Mouse (Mus musculus) frontal cortex, adult 2 months (tissue): ENCODE data around the gene Zfp639. TPM values are rescaled to one million over a fixed set of nuclear protein-coding genes. Genes with fewer than 3 reads are reported as not detected.

Experiments used
- polyA plus RNA-seq: library from polyadenylated mRNA; depleted of rRNA; stranded (reverse); fragments of >200 nt; gene quantifications from 2 replicates; pipeline ENCODE4 v1.2.3, GENCODE M21; 2012; rRNA removed

Gene Zfp639
- polyA plus RNA-seq, 1 experiment = 57.8 TPM

Other genes starting within 250 kb of the Zfp639 start
- gene Zmat3, start 144.2 kb upstream of the Zfp639 start, polyA plus RNA-seq = 37.7 and 40.1 TPM in 2 replicates
- 20.1 and 23.4 TPM in 2 replicates for gene Pik3ca, start 112.6 kb upstream of the Zfp639 start, polyA plus RNA-seq
- 0.04 and 0.19 TPM in 2 replicates for gene Kcnmb3, start 18.0 kb upstream of the Zfp639 start, polyA plus RNA-seq
- 107 and 127 TPM in 2 replicates for gene Mfn1, start 19.2 kb downstream of the Zfp639 start, polyA plus RNA-seq
- gene Gnb4, start 106.3 kb downstream of the Zfp639 start, polyA plus RNA-seq = 43.8 and 50.5 TPM in 2 replicates
- 20.7 and 22.0 TPM in 2 replicates for gene Actl6a, start 196.0 kb downstream of the Zfp639 start, polyA plus RNA-seq
- 279 and 326 TPM in 2 replicates for gene Ndufb5, start 226.7 kb downstream of the Zfp639 start, polyA plus RNA-seq
- gene Mrpl47, start 227.3 kb downstream of the Zfp639 start, polyA plus RNA-seq = 10.9 and 14.7 TPM in 2 replicates